Mouse (Mus musculus) brain, embryonic 14.5 days (tissue): ENCODE measurements at regions not wholly inside any gene's neighbourhood (a gene's known extent, or its start where the extent isn't known, plus 50 kb on each side); places are given as distances from the start of the nearest gene placed in this dataset.

Source experiments
- CTCF ChIP-seq: fragments of 200-500 bp; IDR thresholded peaks from 2 replicates; pipeline ENCODE4 v1.5.1; 2012; ENCODE audit warnings: inconsistent platforms, mild to moderate bottlenecking, moderate library complexity, borderline replicate concordance; ENCODE audit not compliant: insufficient read depth, insufficient read length; ENCODE audit errors: extremely low read depth
- POLR2A ChIP-seq: fragments of 200-500 bp; IDR thresholded peaks from 2 replicates; pipeline ENCODE4 v1.6.1; 2012; ENCODE audit warnings: mild to moderate bottlenecking, inconsistent platforms, borderline replicate concordance; ENCODE audit not compliant: poor library complexity, insufficient read depth, insufficient read length, severe bottlenecking; ENCODE audit errors: extremely low read depth

GRCm38 (mm10) chr3:140554736-140555135 lies 657.4 kb downstream of the Pdha2 start:
- no peak for TF ChIP-seq POLR2A
- no peak for TF ChIP-seq CTCF
